In the genomic region with DNA sequence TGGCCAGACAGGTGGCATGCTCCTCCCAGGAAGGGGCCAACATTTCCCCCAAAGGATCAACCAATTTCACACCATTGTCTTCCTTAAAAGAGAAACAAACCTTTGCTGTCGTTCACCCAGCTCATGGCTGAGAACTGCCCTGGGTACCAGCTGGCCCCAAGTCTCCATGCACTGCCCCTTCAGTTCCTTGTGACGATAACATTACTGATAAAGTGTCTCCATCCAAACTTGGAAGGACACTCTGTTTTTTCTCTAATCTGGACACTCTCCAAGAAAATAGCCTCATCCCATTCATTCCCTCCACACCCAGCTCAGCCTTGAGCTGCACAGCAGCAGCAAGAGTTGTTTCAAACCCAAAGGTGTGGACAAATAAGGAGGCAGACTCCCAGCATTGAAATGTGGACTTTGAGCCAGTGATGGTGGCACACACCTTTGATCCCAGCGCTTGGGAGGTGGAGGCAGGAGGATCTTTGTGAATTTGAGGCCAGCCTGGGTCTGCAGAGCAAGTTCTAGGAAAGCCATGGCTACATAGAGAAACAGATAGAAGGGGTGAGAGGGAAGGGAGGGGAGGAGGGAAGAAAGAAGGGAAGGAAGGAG, we compare ENCODE assay signal across 25 mouse cellular contexts. TPM values are rescaled to one million over a fixed set of nuclear protein-coding genes. Genes with fewer than 3 reads are reported as not detected.
DNase-seq lines count a peak whose midpoint lies in the region; ATAC-seq and TF ChIP-seq lines count a peak whose summit lies in the region.
"Had no signal": no experiment of that assay in that cellular context is flagged by ENCODE, and none has a peak within 500 bp of the region (broad histone marks: within the 10 kb centered on the region; RNA-seq: fewer than 3 reads in every experiment).

No protein-coding gene starts in this region.

- H3K4me3 ChIP-seq in heart, adult 2 months: no peak overlapping the region
- H3K4me3 ChIP-seq in kidney, embryonic 15.5 days (replicated peaks): no peak overlapping the region
- peak overlapping the region; percentile 11; the same call in 1 of the 2 replicates for H3K4me3 ChIP-seq in intestine, postnatal 0 days (ENCODE audit: low read depth, low read length)
- no peak overlapping the region for H3K4me3 ChIP-seq in stomach, postnatal 0 days (ENCODE audit: low read depth, low read length)
- H3K4me3 ChIP-seq: embryonic facial prominence, embryonic 13.5 days; limb, embryonic 15.5 days had no signal

- no peak for TF ChIP-seq EP300 in heart, adult 2 months (IDR thresholded peaks at IDR 0.05; ENCODE audit: insufficient read depth, low read depth, low read length)
- TF ChIP-seq EP300 in stomach, postnatal 0 days (optimal IDR thresholded peaks at IDR 0.05): no peak

- TF ChIP-seq CTCF in heart, adult 2 months (IDR thresholded peaks at IDR 0.05): no peak
- TF ChIP-seq CTCF in intestine, postnatal 0 days (IDR thresholded peaks at IDR 0.05; ENCODE audit: low read depth): no peak
- no peak for TF ChIP-seq CTCF in stomach, postnatal 0 days (IDR thresholded peaks at IDR 0.05; ENCODE audit: low read depth)

- TF ChIP-seq POLR2A in heart, adult 2 months (IDR thresholded peaks at IDR 0.05; ENCODE audit: insufficient read depth, low read depth, low read length): no peak

- H3K9me3 ChIP-seq in kidney, embryonic 15.5 days (replicated peaks): no peaks in the 10 kb centered on the region
- H3K9me3 ChIP-seq in intestine, postnatal 0 days (ENCODE audit: control insufficient read depth): no peaks in the 10 kb centered on the region
- no peaks in the 10 kb centered on the region for H3K9me3 ChIP-seq in stomach, postnatal 0 days (ENCODE audit: control insufficient read depth, low read length)
- H3K9me3 ChIP-seq: embryonic facial prominence, embryonic 13.5 days; G1E; heart, embryonic 13.5 days; hindbrain, embryonic 13.5 days; limb, embryonic 15.5 days had no signal

- H3K27me3 ChIP-seq in heart, adult 2 months (ENCODE audit: control insufficient read depth, insufficient read depth, low read length): no peaks in the 10 kb centered on the region
- no peaks in the 10 kb centered on the region for H3K27me3 ChIP-seq in kidney, embryonic 15.5 days
- H3K27me3 ChIP-seq in intestine, postnatal 0 days (replicated peaks; ENCODE audit: control insufficient read depth, insufficient read depth, low read length): no peaks in the 10 kb centered on the region
- H3K27me3 ChIP-seq in stomach, postnatal 0 days (ENCODE audit: control insufficient read depth, insufficient read depth, low read length): no peaks in the 10 kb centered on the region
- H3K27me3 ChIP-seq: embryonic facial prominence, embryonic 13.5 days; heart, embryonic 13.5 days; hindbrain, embryonic 13.5 days; limb, embryonic 15.5 days had no signal

- intact Hi-C loops in heart, adult 2 months (cut with DNase I): loop anchor here (5.0 kb wide), 1 partner anchor 52 kb away; no protein-coding TSS in a partner anchor

- H3K4me2 ChIP-seq in kidney, embryonic 15.5 days: no peak overlapping the region
- H3K4me2 ChIP-seq in intestine, postnatal 0 days (replicated peaks; ENCODE audit: low read depth): peak overlapping the region; percentile 48
- no peak overlapping the region for H3K4me2 ChIP-seq in stomach, postnatal 0 days (replicated peaks; ENCODE audit: low read depth)
- H3K4me2 ChIP-seq: embryonic facial prominence, embryonic 13.5 days; limb, embryonic 15.5 days had no signal

- no peak overlapping the region for H3K9ac ChIP-seq in heart, adult 2 months (ENCODE audit: low read depth, low read length)
- H3K9ac ChIP-seq in kidney, embryonic 15.5 days: no peak overlapping the region
- H3K9ac ChIP-seq in intestine, postnatal 0 days (ENCODE audit: low read depth, low read length): no peak overlapping the region
- H3K9ac ChIP-seq in stomach, postnatal 0 days (ENCODE audit: low read length): 0 out of 2 replicates have a peak overlapping the region, but pooled peaks have one; percentile 23
- H3K9ac ChIP-seq: embryonic facial prominence, embryonic 13.5 days; heart, embryonic 13.5 days; limb, embryonic 15.5 days; lung, embryonic 14.5 days had no signal

- H3K4me1 ChIP-seq in heart, adult 2 months (ENCODE audit: control insufficient read depth, insufficient read depth, low read length): peaks cover 4% of the 10 kb centered on the region
- peaks cover 18% of the 10 kb centered on the region for H3K4me1 ChIP-seq in kidney, embryonic 15.5 days
- 0 out of 2 replicates have a peak, but pooled peaks cover 10% of the 10 kb centered on the region for H3K4me1 ChIP-seq in intestine, postnatal 0 days (replicated peaks; ENCODE audit: control insufficient read depth, insufficient read depth, low read length)
- H3K4me1 ChIP-seq in stomach, postnatal 0 days (replicated peaks; ENCODE audit: control insufficient read depth, insufficient read depth): 0 out of 2 replicates have a peak, but pooled peaks cover 2% of the 10 kb centered on the region

- WGBS in heart, adult 2 months: 55% methylated on average over 3 of the region's 3 CpGs
- 84% methylated on average over 3 of the region's 3 CpGs for WGBS in kidney, embryonic 15.5 days
- WGBS in intestine, postnatal 0 days: 29% methylated on average over 3 of the region's 3 CpGs
- WGBS in stomach, postnatal 0 days: 72% methylated on average over 3 of the region's 3 CpGs

- H3K27ac ChIP-seq in heart, adult 2 months: no peak overlapping the region
- H3K27ac ChIP-seq in kidney, embryonic 15.5 days: no peak overlapping the region
- peak overlapping the region; percentile 58; the same call in 1 of the 2 replicates for H3K27ac ChIP-seq in intestine, postnatal 0 days (ENCODE audit: low read depth, low read length)
- no peak overlapping the region for H3K27ac ChIP-seq in stomach, postnatal 0 days (replicated peaks)
- H3K27ac ChIP-seq: embryonic facial prominence, embryonic 13.5 days; heart, embryonic 13.5 days; hindbrain, embryonic 13.5 days; limb, embryonic 15.5 days had no signal

- H3K36me3 ChIP-seq in heart, adult 2 months (ENCODE audit: control insufficient read depth, insufficient read depth, low read length): no peaks in the 10 kb centered on the region
- H3K36me3 ChIP-seq in kidney, embryonic 15.5 days: peaks cover 51% of the 10 kb centered on the region
- H3K36me3 ChIP-seq in intestine, postnatal 0 days (ENCODE audit: control insufficient read depth, insufficient read depth): peaks cover 39% of the 10 kb centered on the region
- peaks cover 12% of the 10 kb centered on the region for H3K36me3 ChIP-seq in stomach, postnatal 0 days (ENCODE audit: control insufficient read depth, insufficient read depth, low read length)

- no peak for ATAC-seq in kidney, embryonic 15.5 days (replicated peaks; ENCODE audit: low FRiP score)
- ATAC-seq in intestine, postnatal 0 days: peak; percentile 44
- no peak for ATAC-seq in stomach, postnatal 0 days (ENCODE audit: low FRiP score, low TSS enrichment)
- ATAC-seq in erythroid progenitor cell, adult 5-6 weeks (replicated peaks; ENCODE audit: low FRiP score, poor library complexity, severe bottlenecking): no peak
- ATAC-seq: activated CD4-positive, CD25-positive, alpha-beta regulatory T cell, adult 4 months; CD4-positive, CD25-positive, alpha-beta regulatory T cell, adult 4 months; forebrain, embryonic 16.5 days; inflammation-experienced regulatory T-cells, adult 6 months; midbrain, embryonic 16.5 days had no signal

- DNase-seq in heart, adult 11 months: peak; percentile 90
- DNase-seq in heart, adult 2 months: no peak
- peak; percentile 63 for DNase-seq in kidney, adult 9 months
- no peak for DNase-seq in stomach, postnatal 0 days (ENCODE audit: low spot score)
- no peak for DNase-seq in layer of hippocampus, adult 8-10 months (ENCODE audit: low spot score in 2 of 2)
- DNase-seq: adrenal gland, postnatal 25 days; cerebellum, adult 11 months; cerebellum, postnatal 14 days; lung, embryonic 14.5 days; lung, postnatal 4 days; right cerebral cortex, adult 18-20 months; thymus, adult 2 months had no signal

- no peaks in the 10 kb centered on the region for H3K79me2 ChIP-seq in heart, adult 2 months (replicated peaks; ENCODE audit: control insufficient read depth, insufficient read depth, low read length)

RNA-seq across cellular contexts. Expression of gene Pgm3, which starts 2.2 kb away (rescaled TPM):
- total RNA-seq in heart, adult 2 months (2021): 1 to 10 TPM; 6.2 to 6.5 TPM
- 3.2 and 5.0 TPM in 2 replicates for polyA plus RNA-seq in heart, adult 2 months (2012; rRNA removed)
- 40.0 and 40.6 TPM in 2 replicates for polyA plus RNA-seq in kidney, embryonic 15.5 days (2015; fragmentation: Nextera tagmentation; extraction: Ambion mirVana)
- polyA plus RNA-seq in intestine, postnatal 0 days (2015; fragmentation: Nextera tagmentation; extraction: Ambion mirVana): 84.4 and 85.0 TPM in 2 replicates
- polyA plus RNA-seq in stomach, postnatal 0 days (2015; fragmentation: Nextera tagmentation; extraction: Ambion mirVana): 18.0 and 21.2 TPM in 2 replicates
- 10 to 100 TPM; 16.4 to 19.5 (median 18.6) TPM for total RNA-seq in layer of hippocampus, adult 8-10 months (2022)
- total RNA-seq in erythroid progenitor cell, adult 5-6 weeks (2015; ENCODE audit: low replicate concordance): 5.0 and 9.0 TPM in 2 replicates
- total RNA-seq in erythroid progenitor cell, adult 5-6 weeks (2017; ENCODE audit: low replicate concordance): 1.5 and 2.9 TPM in 2 replicates

RNA-seq across cellular contexts. Expression of gene Rwdd2a, which starts 2.4 kb away (rescaled TPM):
- under 1 TPM; 0.27 to 0.47 TPM for total RNA-seq in heart, adult 2 months (2021)
- 0.64 and 0.86 TPM in 2 replicates for polyA plus RNA-seq in heart, adult 2 months (2012; rRNA removed)
- polyA plus RNA-seq in kidney, embryonic 15.5 days (2015; fragmentation: Nextera tagmentation; extraction: Ambion mirVana): 4.1 and 4.3 TPM in 2 replicates
- 5.8 and 6.5 TPM in 2 replicates for polyA plus RNA-seq in intestine, postnatal 0 days (2015; fragmentation: Nextera tagmentation; extraction: Ambion mirVana)
- 1.7 and 1.8 TPM in 2 replicates for polyA plus RNA-seq in stomach, postnatal 0 days (2015; fragmentation: Nextera tagmentation; extraction: Ambion mirVana)
- 10 to 100 TPM; 29.2 to 34.4 (median 30.7) TPM for total RNA-seq in layer of hippocampus, adult 8-10 months (2022)
- total RNA-seq in erythroid progenitor cell, adult 5-6 weeks (2015; ENCODE audit: low replicate concordance): 3.8 TPM in 1 of 2 replicates, not detected in the other
- total RNA-seq in erythroid progenitor cell, adult 5-6 weeks (2017; ENCODE audit: low replicate concordance): not detected in 2 replicates

Comparison
In these comparisons a context has a peak if more than half of its experiments do, and no peak if none do; other contexts are left out.
1. DNase-seq: peak in heart, adult 11 months (single experiment) and kidney, adult 9 months (single experiment); none in heart, adult 2 months (0 of 2), stomach, postnatal 0 days (single experiment) and layer of hippocampus, adult 8-10 months (0 of 2).